Mouse (Mus musculus) neural tube, embryonic 14.5 days (tissue): ENCODE results near the gene Pacsin2. TPM values are rescaled to one million over a fixed set of nuclear protein-coding genes. Genes with fewer than 3 reads are reported as not detected.

ENCODE experiments used
- ATAC-seq: fragments of 200-750 bp; cut with Nextera tagmentation; 2 replicates; pipeline ENCODE4 v1.8.0; 2017; ENCODE audit warnings: low read depth, mild to moderate bottlenecking, moderate TSS enrichment, moderate library complexity
- H3K27ac ChIP-seq: fragments of 300-500 bp; sonication (generic); 2 replicates; pipeline ENCODE4 v1.5.1; 2014; ENCODE audit warnings: low read depth, mild to moderate bottlenecking, control low read depth, low read length, moderate library complexity, mixed read lengths
- H3K27me3 ChIP-seq: fragments of 300-500 bp; sonication (generic); 2 replicates; pipeline ENCODE4 v1.6.1; 2014; ENCODE audit warnings: low read length; ENCODE audit not compliant: control insufficient read depth, insufficient read depth
- H3K36me3 ChIP-seq: fragments of 300-500 bp; sonication (generic); 2 replicates; pipeline ENCODE4 v1.6.1; 2014; ENCODE audit warnings: low read length, mixed read lengths; ENCODE audit not compliant: control insufficient read depth, insufficient read depth
- H3K4me1 ChIP-seq: fragments of 300-500 bp; sonication (generic); 2 replicates; pipeline ENCODE4 v1.6.1; 2014; ENCODE audit warnings: low read length; ENCODE audit not compliant: control insufficient read depth, insufficient read depth
- H3K4me2 ChIP-seq: fragments of 300-500 bp; sonication (generic); 2 replicates; pipeline ENCODE4 v1.6.1; 2014; ENCODE audit warnings: mild to moderate bottlenecking, low read depth, low read length, control low read depth
- H3K4me3 ChIP-seq: fragments of 300-500 bp; sonication (generic); 2 replicates; pipeline ENCODE4 v1.5.1; 2014; ENCODE audit warnings: low read depth, low read length, control low read depth, mixed read lengths
- H3K9ac ChIP-seq: fragments of 300-500 bp; sonication (generic); replicated peaks from 2 replicates; pipeline ENCODE4 v1.6.1; 2014; ENCODE audit warnings: low read depth, mild to moderate bottlenecking, control low read depth, low read length, mixed read lengths
- H3K9me3 ChIP-seq: fragments of 300-500 bp; sonication (generic); 2 replicates; pipeline ENCODE4 v1.6.1; 2016; ENCODE audit warnings: low read length; ENCODE audit not compliant: control insufficient read depth
- WGBS: fragments of 180-500 bp; shearing (Covaris S2); extraction: QIAGEN DNeasy Blood & Tissue Kit; methylation state at CpG from one replicate; pipeline ENCODE4 v1.1.7; 2014; 5-methylcytosine and 5-hydroxymethylcytosine counted together
- polyA plus RNA-seq: library from polyadenylated mRNA; unstranded; fragments of >200 nt; fragmentation: Nextera tagmentation; extraction: Ambion mirVana; gene quantifications from 2 replicates; pipeline ENCODE4 v1.2.1, GENCODE M21; 2014

Gene Pacsin2
- polyA plus RNA-seq, 1 experiment from 2014 or later = 17.4 TPM

DNA sequence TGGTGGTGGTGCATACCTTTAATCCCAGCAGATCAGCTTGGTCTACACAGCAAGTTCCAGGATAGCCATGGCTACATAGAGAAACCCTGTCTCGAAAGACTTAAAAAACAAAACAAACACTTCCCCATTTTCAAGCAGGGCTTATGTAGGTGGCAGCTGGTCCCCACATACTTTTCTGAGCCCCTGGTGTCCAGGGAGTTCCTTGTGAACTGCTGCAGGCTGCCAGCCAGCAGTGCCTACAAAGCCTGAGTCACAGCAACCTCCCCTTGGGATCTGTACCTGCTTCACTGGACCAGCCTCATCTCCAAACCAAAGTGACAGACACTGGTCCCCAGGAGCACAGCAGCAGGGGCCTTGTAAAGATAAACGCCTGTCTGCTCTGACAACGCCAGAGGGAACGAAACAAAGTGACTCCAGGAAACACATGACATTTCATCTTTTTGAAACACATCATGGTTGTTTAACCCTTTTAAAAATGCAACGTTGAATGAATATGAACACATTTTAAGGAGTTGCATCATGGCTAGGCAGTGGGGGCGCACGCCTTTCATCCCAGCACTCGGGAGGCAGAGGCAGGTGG lies 18.3 kb upstream of the Pacsin2 start:
- Histone ChIP-seq H3K9ac (no peak overlapping the region), H3K4me3 (no peak overlapping the region), H3K9me3 (no peaks in the 10 kb centered on the region), H3K4me1 (no peaks in the 10 kb centered on the region), H3K27me3 (no peaks in the 10 kb centered on the region), H3K4me2 (no peak overlapping the region), H3K27ac (no peak overlapping the region), H3K36me3 (peaks cover 19% of the 10 kb centered on the region)
- no peak for ATAC-seq
- 76% methylated on average over 8 of the region's 8 CpGs for WGBS

DNA sequence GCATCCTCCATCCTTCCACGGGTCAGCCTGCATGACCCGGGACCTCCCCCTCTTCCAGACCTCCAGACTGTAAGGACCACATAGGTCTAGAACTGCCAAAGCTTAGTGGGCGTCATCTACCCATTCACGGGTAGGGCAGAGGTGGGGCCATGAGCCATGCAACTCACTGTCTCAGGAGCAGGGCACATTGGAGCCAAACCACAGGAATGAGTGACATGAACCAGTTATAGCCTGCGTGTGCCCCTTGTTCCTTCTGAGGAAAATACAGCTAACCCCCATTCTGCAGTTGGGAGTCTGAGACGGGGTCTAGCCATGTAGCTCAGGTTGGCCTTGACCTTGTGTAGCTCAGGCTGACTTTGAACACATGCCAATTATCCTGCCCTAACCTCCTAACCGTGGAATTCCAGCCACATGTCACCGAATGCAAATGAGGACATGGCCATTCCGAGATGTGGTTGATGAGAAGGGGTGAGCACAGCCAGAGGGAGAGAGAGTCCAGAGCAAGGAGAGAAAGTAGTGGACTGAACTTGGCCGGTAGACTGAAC lies 16.9 kb upstream of the Pacsin2 start:
- Histone ChIP-seq H3K9me3 (no peaks in the 10 kb centered on the region), H3K4me2 (no peak overlapping the region), H3K9ac (no peak overlapping the region), H3K36me3 (peaks cover 9% of the 10 kb centered on the region), H3K4me1 (no peaks in the 10 kb centered on the region), H3K27ac (no peak overlapping the region), H3K4me3 (no peak overlapping the region), H3K27me3 (no peaks in the 10 kb centered on the region)
- 72% methylated on average over 10 of the region's 10 CpGs for WGBS
- ATAC-seq = no peak

DNA sequence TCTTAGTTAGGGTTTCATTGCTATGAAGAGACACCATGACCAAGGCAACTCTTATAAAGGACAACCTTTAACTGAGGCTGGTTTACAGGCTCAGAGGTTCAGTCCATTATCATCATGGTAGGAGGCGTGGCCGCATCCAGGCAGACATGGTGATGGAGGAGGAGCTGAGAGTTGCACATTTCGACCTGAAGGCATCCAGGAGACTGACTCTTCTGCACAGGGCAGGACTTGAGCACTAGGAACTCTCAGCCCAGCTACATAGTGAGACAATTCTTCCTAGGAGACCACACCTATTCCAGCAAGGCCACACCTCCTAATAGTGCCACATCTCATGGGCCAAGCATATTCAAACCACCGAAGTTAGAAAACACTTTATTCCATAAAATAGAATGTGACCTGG lies 15.4 kb upstream of the Pacsin2 start:
- Histone ChIP-seq H3K27ac (no peak overlapping the region), H3K36me3 (peaks cover 6% of the 10 kb centered on the region; the same call in 1 of the 2 replicates), H3K4me2 (no peak overlapping the region), H3K9me3 (no peaks in the 10 kb centered on the region), H3K27me3 (no peaks in the 10 kb centered on the region), H3K9ac (no peak overlapping the region), H3K4me1 (no peaks in the 10 kb centered on the region), H3K4me3 (no peak overlapping the region)
- ATAC-seq = no peak
- WGBS = 89% methylated on average over 4 of the region's 4 CpGs

DNA sequence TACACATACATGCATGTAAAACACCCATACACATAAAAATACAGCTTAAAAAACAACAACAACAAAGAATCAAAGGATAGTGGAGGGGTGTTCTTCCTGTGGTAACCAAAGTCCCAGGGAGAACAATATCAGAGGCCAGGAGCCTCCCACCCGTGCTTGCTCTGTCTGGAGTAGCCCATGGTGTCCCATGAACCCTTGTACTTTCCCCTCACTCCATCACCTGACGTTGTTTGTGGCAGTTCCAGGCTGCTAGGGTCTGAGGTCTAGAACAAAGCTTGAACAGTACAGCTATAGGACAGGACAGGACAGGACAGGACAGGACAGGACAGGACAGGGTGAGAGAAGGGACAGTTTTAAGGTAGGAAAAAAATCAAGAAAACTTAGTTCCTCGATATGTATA lies 13.7 kb upstream of the Pacsin2 start:
- Histone ChIP-seq H3K4me3 (no peak overlapping the region), H3K27ac (no peak overlapping the region), H3K4me2 (no peak overlapping the region), H3K9me3 (no peaks in the 10 kb centered on the region), H3K9ac (no peak overlapping the region), H3K4me1 (no peaks in the 10 kb centered on the region), H3K36me3 (no peaks in the 10 kb centered on the region; the same call in 1 of the 2 replicates), H3K27me3 (no peaks in the 10 kb centered on the region)
- WGBS = 71% methylated on average over 3 of the region's 3 CpGs
- ATAC-seq = no peak

DNA sequence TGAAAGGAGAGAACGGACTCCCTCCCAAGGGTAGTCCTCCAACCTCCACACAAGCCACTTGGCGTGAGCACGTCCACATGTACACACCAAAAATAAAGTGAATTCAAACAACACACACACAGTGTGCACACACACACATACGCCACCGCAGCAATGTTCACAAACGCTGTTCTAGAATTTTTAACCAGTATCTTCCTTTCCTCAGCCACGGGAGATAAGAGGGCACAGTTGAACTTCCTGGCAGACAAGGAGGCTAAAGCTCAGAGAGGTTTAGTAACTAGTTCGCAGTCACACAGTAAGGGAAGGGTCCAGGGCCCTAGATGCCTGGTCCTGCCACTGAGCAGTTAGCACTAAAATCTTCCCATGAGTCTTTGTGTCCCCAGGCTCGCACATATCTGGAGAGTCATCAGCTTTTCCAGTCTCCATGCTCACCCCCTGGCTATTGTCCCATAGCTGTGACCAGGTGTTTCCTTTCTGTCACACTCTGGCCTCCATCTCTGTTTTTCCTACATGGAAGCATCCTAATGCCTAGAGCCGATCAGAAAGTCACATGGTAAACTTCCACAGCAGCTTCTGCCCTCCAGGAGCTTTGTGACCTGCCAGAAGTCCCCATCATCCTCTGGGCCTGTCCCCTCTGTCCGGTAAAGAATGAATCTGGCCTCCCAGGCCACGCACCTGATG lies 12.3 kb upstream of the Pacsin2 start:
- Histone ChIP-seq H3K9ac (no peak overlapping the region), H3K27ac (no peak overlapping the region), H3K27me3 (no peaks in the 10 kb centered on the region), H3K4me2 (no peak overlapping the region), H3K9me3 (no peaks in the 10 kb centered on the region), H3K4me3 (no peak overlapping the region), H3K36me3 (no peaks in the 10 kb centered on the region), H3K4me1 (no peaks in the 10 kb centered on the region)
- no peak for ATAC-seq
- 87% methylated on average over 12 of the region's 12 CpGs for WGBS

DNA sequence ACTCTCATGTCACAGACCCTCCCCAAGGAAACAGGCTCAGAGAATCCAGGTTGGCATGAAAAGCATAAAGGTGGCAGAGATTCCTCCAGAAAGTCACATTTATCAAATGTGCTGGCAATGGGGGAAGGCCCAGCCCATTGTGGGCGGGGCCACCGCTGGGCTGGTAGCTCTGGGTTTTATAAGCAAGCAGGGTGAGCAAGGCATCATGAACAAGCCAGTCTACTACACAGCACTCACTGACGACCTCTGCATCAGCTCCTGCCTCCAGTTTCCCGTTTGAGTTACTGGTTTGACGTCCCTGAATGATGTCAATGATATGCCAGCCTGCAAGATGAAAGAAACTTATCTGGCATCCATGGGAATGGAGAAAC lies 10.0 kb upstream of the Pacsin2 start:
- no peak overlapping the region for H3K27ac ChIP-seq
- no peaks in the 10 kb centered on the region for H3K27me3 ChIP-seq
- ATAC-seq = no peak
- H3K9ac ChIP-seq = no peak overlapping the region
- no peak overlapping the region for H3K4me3 ChIP-seq
- H3K4me1 ChIP-seq = no peaks in the 10 kb centered on the region
- no peaks in the 10 kb centered on the region for H3K36me3 ChIP-seq
- no peak overlapping the region for H3K4me2 ChIP-seq
- WGBS = 38% methylated on average over 5 of the region's 5 CpGs
- H3K9me3 ChIP-seq = no peaks in the 10 kb centered on the region

DNA sequence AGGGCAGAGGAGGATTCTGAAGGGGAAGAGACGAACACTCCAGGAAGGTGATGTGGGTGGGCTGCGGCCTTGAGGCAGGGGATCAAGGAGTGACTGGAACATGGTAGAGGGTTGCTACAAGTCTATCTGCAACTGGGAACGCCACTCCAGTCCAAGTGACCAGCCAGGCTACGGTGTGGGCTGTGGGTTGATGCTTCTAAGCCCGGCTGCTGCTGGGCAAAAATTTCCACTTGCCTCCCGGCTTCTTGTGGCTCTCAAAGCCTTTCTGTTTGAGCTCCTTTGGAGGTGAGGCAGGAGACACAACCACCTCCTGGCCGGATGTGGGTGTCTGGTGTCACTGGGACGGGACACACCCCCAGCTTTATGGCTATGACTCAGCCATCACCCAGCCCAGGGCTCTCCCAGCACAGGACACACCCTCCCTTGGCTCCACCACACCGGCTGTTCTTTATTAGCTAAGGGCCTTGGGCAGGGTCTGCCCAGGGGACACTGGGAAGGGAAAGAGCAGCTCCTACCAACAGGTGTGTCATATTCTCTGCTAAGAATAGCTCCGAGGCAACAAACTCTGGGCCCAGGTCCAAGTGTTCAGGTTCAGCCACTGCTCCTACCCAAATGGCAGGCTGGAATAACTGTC lies 9.5 kb upstream of the Pacsin2 start:
- H3K9ac ChIP-seq = no peak overlapping the region
- 53% methylated on average over 10 of the region's 10 CpGs for WGBS
- H3K27ac ChIP-seq = no peak overlapping the region
- H3K4me3 ChIP-seq = no peak overlapping the region
- no peaks in the 10 kb centered on the region for H3K9me3 ChIP-seq
- no peaks in the 10 kb centered on the region for H3K4me1 ChIP-seq
- H3K36me3 ChIP-seq = no peaks in the 10 kb centered on the region
- no peak overlapping the region for H3K4me2 ChIP-seq
- H3K27me3 ChIP-seq = no peaks in the 10 kb centered on the region
- no peak for ATAC-seq

DNA sequence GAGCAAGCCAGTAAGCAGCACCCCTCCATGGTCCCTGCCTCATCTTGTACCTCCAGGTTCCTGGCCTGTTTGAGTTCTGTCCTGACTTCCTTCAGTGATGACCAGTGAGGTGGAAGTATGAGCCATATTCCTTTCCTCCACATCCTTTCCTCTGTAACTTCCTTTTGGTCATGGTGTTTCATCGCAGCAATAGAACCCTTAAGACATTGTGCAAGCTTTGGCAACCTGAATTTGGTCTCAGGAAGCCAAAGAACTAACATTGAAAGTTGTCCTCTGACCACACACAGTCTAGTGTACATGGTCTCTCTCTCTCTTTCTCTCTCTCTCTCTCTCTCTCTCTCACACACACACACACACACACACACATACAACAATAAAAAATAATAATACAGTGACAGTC lies 8.8 kb upstream of the Pacsin2 start:
- Histone ChIP-seq H3K4me3 (no peak overlapping the region), H3K36me3 (no peaks in the 10 kb centered on the region), H3K4me2 (no peak overlapping the region), H3K4me1 (no peaks in the 10 kb centered on the region), H3K27ac (no peak overlapping the region), H3K9ac (no peak overlapping the region), H3K9me3 (no peaks in the 10 kb centered on the region), H3K27me3 (no peaks in the 10 kb centered on the region)
- ATAC-seq = no peak
- WGBS = 88% methylated on average over 1 of the region's 1 CpGs

DNA sequence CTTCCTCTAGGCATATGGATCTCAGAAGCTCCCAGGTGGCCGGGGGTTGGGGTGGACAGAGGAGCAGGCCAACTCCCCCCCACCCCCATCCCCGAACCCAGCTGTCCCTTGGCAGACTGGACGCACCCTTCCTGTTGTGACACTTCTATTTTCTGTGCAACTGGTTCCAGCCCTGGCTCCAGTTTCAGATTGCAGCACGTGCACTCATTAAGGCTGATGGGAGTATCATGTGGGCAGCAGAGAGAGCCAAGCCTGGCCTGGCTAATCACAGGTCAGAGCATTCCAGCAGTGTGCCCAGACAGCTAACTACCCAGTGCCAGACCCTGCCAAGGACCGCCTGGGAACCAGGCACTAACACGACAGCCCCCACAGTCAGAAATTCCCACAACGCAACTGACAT lies 7.1 kb upstream of the Pacsin2 start:
- no peak for ATAC-seq
- Histone ChIP-seq H3K4me3 (no peak overlapping the region), H3K27me3 (no peaks in the 10 kb centered on the region), H3K9me3 (no peaks in the 10 kb centered on the region), H3K9ac (no peak overlapping the region), H3K27ac (no peak overlapping the region), H3K36me3 (no peaks in the 10 kb centered on the region), H3K4me1 (no peaks in the 10 kb centered on the region), H3K4me2 (no peak overlapping the region)
- 80% methylated on average over 7 of the region's 7 CpGs for WGBS
